Mouse (Mus musculus): ENCODE results near the gene Klhl25. TPM values are rescaled to one million over a fixed set of nuclear protein-coding genes. Genes with fewer than 3 reads are reported as not detected.
A peak's percentile ranks its signal among the peaks of the same experiment; 100 is the strongest.
"Not testable (repeated sequence)": the region's sequence is repeated elsewhere in the genome, so short reads cannot be mapped to it uniquely, and the experiment has no call there.

Gene Klhl25
- total and polyA plus RNA-seq, 3 experiments = 11.0 to 14.2 (median 12.9) TPM

GRCm38 (mm10) chr7:75917662-75918061, 69.6 kb downstream of the Klhl25 start:
- TF ChIP-seq SIN3A (IDR thresholded peaks at IDR 0.05; ENCODE audit: low read length) (no peak), BHLHE40 (IDR thresholded peaks at IDR 0.05; ENCODE audit: low read depth, low read length) (peak; percentile 24; the same call in 1 of the 2 replicates), NRF1 (IDR thresholded peaks at IDR 0.05; ENCODE audit: low read depth, low read length) (no peak), NELFE (IDR thresholded peaks at IDR 0.05; ENCODE audit: low read depth, low read length) (no peak), USF2 (conservative IDR thresholded peaks at IDR 0.05; ENCODE audit: low read depth, low read length) (no peak), CHD1 (IDR thresholded peaks at IDR 0.05; ENCODE audit: low read depth, low read length) (no peak)
- Histone ChIP-seq H3K4me1 (ENCODE audit: control insufficient read depth in 1 of 2, insufficient read depth in 2 of 2) (no peaks in the 10 kb centered on the region; a peak in 1 of 4 replicates), H3K9me3 (replicated peaks; ENCODE audit: low read length) (no peaks in the 10 kb centered on the region), H3K36me3 (replicated peaks in 1 of 2; ENCODE audit: control insufficient read depth in 1 of 2, insufficient read depth in 1 of 2, low read length in 1 of 2) (no peaks in the 10 kb centered on the region), H3K79me2 (replicated peaks; ENCODE audit: control insufficient read depth, extremely low read depth, insufficient read depth, poor library complexity, severe bottlenecking) (no peaks in the 10 kb centered on the region), H3K4me3 (replicated peaks in 1 of 3; ENCODE audit: low read depth in 2 of 3, low read length in 2 of 3, poor library complexity in 1 of 3) (no peak overlapping the region), H3K27ac (ENCODE audit: insufficient read depth, low read depth) (no peak overlapping the region), H3K9ac (ENCODE audit: insufficient read depth, low read depth) (no peak overlapping the region), H3K4me2 (ENCODE audit: insufficient read depth, low read depth, poor library complexity, severe bottlenecking) (no peak overlapping the region), H3K27me3 (replicated peaks) (peaks cover 27% of the 10 kb centered on the region)
- dilution Hi-C loops (cut with MboI; ENCODE audit: extremely low pct_ligation_motif_present, extremely low pct_unique_long_range_greater_than_20kb, low sequenced_read_pairs) (no loop called here), in situ Hi-C loops (cut with MboI; ENCODE audit: low pct_ligation_motif_present, low pct_unique_long_range_greater_than_20kb, low sequenced_read_pairs) (loop anchor here (25.0 kb wide), 1 partner anchor 1020 kb away; no protein-coding TSS in a partner anchor)
- no peak for DNase-seq (ENCODE audit: extremely low read depth)

GRCm38 (mm10) chr7:75919745-75920144, 71.6 kb downstream of the Klhl25 start:
- dilution Hi-C loops (cut with MboI; ENCODE audit: extremely low pct_ligation_motif_present, extremely low pct_unique_long_range_greater_than_20kb, low sequenced_read_pairs) = not testable (repeated sequence)

More at GRCm38 (mm10) chr7:75919745-75920144, 71.6 kb downstream of the Klhl25 start:
- H3K36me3 ChIP-seq (replicated peaks in 1 of 2; ENCODE audit: control insufficient read depth in 1 of 2, insufficient read depth in 1 of 2, low read length in 1 of 2); H3K4me2 ChIP-seq (ENCODE audit: insufficient read depth, low read depth, poor library complexity, severe bottlenecking); H3K9ac ChIP-seq (ENCODE audit: insufficient read depth, low read depth); H3K9me3 ChIP-seq (replicated peaks; ENCODE audit: low read length); H3K27ac ChIP-seq (ENCODE audit: insufficient read depth, low read depth); H3K79me2 ChIP-seq (replicated peaks; ENCODE audit: control insufficient read depth, extremely low read depth, insufficient read depth, poor library complexity, severe bottlenecking); H3K4me1 ChIP-seq (ENCODE audit: control insufficient read depth in 1 of 2, insufficient read depth in 2 of 2); H3K4me3 ChIP-seq (replicated peaks in 1 of 3; ENCODE audit: low read depth in 2 of 3, low read length in 2 of 3, poor library complexity in 1 of 3); DNase-seq (ENCODE audit: extremely low read depth): not testable (repeated sequence)
- peaks cover 38% of the 10 kb centered on the region for H3K27me3 ChIP-seq (replicated peaks)
- in situ Hi-C loops (cut with MboI; ENCODE audit: low pct_ligation_motif_present, low pct_unique_long_range_greater_than_20kb, low sequenced_read_pairs) = loop anchor here (10.0 to 25.0 kb wide), 2 partner anchors 435 to 1018 kb away; no protein-coding TSS in a partner anchor

Data from CH12.LX (cell line).